Mouse (Mus musculus) liver, adult 2 months (tissue): ENCODE results near the gene Pgf.

Source experiments
- CTCF ChIP-seq: fragments of 200-500 bp; IDR thresholded peaks from 2 replicates; pipeline ENCODE4 v1.5.1; 2011; ENCODE audit warnings: low read depth, low read length, control low read depth
- POLR2A ChIP-seq: fragments of 200-500 bp; IDR thresholded peaks from 2 replicates; pipeline ENCODE4 v1.6.1; 2011; ENCODE audit warnings: low read length, control low read depth; ENCODE audit not compliant: insufficient read depth; ENCODE audit errors: extremely low read depth

DNA sequence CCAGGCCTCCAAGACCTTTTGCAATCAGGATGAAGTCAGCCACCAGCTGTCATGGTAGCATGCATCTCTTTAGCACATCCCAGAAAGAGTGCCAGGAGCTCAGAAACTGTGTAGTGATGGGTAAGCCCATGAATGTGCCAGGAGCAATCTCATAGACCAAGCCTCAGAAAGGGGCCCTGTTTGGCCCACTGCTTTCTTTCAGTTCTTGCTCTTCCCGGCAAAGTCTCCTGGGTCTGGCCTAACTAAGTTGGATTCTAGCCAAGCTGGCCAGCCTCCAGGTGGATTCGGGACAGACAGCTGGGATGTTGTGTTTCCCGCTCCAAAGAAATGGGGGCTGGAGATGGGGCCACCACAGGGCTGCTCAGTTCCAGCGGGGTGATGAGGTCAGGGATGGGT lies 17.0 kb upstream of the Pgf start:
- TF ChIP-seq CTCF: no peak
- no peak for TF ChIP-seq POLR2A
